Mouse (Mus musculus): Measurements from ENCODE around the gene Maff. TPM values are rescaled to one million over a fixed set of nuclear protein-coding genes. Genes with fewer than 3 reads are reported as not detected.

The Maff gene
- total RNA-seq (2021) = 1 to 10 TPM; 1.4 to 2.6 TPM
- long read RNA-seq, experiment 1, partial matches to known transcripts = 0 of 1 reads
- long read RNA-seq, experiment 1, other reads (novel, unspliced or antisense) = 0 of 1 reads
- long read RNA-seq, experiment 2 = 0 reads

GRCm38 (mm10) chr15:79346051-79346793 is at the start of gene Maff:
Maff (plus strand) TSS chr15:79346621.
- DNase-seq (ENCODE audit: low spot score in 2 of 2) = no peak
- intact Hi-C loops (cut with DNase I) = no loop called here

GRCm38 (mm10) chr15:79298553-79298952 is 47.9 kb upstream of the Maff start:
- intact Hi-C loops (cut with DNase I) = no loop called here

DNA sequence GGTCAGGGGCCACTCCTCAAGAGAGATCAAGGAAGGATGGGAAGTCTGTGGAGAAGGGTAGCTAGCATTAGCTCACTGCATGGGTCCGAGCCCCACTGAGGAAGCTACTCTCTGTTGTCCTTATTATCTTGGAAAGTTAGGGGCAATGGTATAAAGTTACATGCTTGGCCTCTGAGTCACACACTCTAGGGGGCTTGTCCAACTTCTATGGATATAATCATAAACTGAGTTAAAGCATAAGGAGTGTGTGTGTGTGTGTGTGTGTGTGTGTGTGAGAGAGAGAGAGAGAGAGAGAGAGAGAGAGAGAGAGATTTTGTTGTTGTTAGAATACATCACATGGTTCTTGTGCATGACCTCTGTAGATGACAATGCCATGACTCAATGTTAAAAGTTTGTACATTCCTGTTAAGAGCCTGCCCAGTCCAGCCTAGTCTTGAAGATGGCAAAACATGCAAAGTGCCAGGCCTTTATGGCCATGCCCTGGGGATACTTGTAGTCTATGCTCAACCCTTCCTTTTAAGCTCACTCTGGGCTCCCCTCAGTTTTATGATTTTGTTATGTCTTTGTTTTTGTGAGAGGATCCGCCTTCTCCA is 46.8 kb upstream of the Maff start:
- intact Hi-C loops (cut with DNase I) = no loop called here
- DNase-seq (ENCODE audit: low spot score in 2 of 2) = no peak

More at GRCm38 (mm10) chr15:79298553-79298952, 47.9 kb upstream of the Maff start:
- DNase-seq (ENCODE audit: low spot score in 2 of 2) = no peak

GRCm38 (mm10) chr15:79303725-79304124 is 42.7 kb upstream of the Maff start:
- intact Hi-C loops (cut with DNase I) = no loop called here
- DNase-seq (ENCODE audit: low spot score in 2 of 2) = no peak

DNA sequence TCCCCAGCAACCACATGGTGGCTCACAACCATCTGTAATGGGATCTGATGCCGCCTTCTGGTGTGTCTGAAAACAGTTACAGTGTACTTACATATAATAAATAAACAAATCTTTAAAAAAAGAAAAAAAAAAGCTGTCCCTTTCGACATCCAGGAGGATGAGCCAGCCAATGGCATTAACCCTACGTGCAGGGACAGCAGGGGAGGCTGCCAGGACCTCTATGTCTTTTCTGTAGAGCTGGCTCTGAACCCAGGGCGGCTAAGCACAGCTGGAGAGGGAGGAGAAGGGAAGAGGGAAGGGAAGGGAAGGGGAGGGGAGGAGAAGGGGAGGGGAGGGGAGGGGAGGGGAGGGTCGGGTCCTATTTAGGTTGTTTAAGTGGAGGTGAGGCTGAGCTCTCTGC is 41.6 kb upstream of the Maff start:
- DNase-seq (ENCODE audit: low spot score in 2 of 2) = no peak
- intact Hi-C loops (cut with DNase I) = no loop called here

DNA sequence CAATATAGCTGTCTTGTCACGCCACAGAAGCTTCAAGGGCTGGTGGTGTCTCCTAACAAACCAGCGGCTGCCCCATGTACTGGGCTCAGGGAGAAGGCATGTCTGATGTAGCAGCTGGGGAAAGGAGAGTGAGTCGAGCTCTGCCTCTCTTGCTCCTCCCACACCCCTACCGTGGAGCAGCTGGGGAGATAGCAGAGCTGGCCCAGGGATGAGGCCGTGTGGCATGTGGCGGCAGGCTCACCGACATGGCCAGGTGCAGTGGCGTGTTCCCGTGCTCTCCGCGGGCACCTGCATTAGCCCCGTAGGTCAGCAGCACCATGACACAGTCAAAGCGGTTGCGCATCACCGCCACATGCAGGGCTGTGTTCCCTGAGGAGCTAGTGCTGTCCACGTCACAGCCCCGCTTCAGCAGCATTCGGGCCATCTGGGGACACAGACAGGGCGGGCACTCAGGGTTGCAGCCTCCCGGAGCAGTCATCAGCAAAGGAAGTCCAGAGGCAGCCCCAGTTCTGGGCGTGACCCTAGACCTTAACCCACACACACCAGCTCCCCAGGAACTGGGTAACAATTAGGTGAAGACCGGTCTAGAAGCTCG is 40.3 kb upstream of the Maff start:
- no peak for DNase-seq (ENCODE audit: low spot score in 2 of 2)
- intact Hi-C loops (cut with DNase I) = no loop called here

DNA sequence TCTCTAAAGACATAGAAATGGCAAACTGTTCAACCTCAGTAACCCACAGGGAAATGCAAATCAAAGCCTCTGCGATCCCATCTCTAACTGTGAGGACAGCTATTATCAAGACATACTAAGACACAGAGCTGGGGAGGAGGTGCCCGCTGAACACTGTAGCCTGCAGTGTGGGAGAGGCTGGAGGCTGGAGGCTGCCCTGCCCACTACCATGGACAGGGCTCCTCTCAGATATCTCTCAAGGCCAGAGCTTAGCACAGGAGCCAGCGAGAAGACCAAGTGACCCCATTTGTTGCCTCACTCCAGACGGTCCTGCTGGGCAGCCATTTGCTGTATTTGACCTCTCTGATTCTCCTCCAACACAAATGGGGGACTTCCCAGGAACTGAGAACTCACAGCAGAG is 38.6 kb upstream of the Maff start:
- intact Hi-C loops (cut with DNase I) = no loop called here

DNA sequence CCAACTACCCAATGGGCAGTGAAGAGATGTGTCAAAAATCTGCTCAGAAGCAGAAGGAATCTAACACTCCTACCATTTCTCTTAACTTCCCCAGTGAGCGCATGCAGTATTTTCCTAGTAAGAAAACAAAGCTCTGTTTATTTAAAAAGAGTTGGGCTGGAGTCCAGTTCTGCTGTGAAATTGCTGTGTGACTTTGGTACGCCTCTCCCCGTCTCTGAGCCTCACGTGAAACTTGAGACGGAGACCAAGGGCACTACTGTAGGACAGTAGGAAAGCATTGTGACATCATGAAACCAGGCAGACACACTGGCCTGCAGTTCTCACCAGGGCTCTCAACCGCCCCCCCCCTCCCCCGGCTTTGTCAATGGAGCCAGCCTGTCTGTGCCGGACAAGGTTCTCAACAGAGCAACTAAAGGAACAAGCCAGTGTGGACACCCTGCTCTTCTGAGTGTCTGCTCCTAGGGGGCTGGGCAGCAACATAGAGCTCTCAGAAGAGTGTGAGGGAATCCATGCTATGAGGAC is 32.5 kb upstream of the Maff start:
- intact Hi-C loops (cut with DNase I) = no loop called here
- no peak for DNase-seq (ENCODE audit: low spot score in 2 of 2)

More for the DNA sequence above, 38.6 kb upstream of the Maff start:
- no peak for DNase-seq (ENCODE audit: low spot score in 2 of 2)

DNA sequence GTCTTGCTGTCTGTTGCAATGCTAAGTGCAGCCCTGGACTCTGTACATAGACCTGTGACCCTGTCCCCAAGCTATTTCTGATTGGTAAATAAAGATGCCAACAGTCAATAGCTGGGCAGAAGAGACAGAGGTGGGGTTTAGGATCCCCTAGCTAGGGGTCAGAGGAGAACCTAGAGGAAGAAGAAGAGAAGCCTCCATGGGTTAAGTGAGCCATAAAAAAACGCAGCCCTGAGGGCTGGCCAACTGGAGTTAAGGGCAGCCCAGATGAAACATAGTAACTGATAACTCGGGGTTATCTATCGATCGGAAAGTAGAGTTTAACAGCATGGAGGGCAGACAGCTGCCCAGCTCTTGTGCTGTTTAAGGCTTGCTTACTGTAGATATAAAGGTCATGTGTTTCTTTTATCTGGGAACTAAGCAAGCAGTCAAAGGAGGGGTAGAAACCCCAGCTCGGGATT is 24.7 kb upstream of the Maff start:
- no peak for DNase-seq (ENCODE audit: low spot score in 2 of 2)
- intact Hi-C loops (cut with DNase I) = no loop called here

- DNase-seq (ENCODE audit: low spot score in 2 of 2) = no peak
- intact Hi-C loops (cut with DNase I) = no loop called here
Measured at GRCm38 (mm10) chr15:79322281-79322990, 24.0 kb upstream of the Maff start.

DNA sequence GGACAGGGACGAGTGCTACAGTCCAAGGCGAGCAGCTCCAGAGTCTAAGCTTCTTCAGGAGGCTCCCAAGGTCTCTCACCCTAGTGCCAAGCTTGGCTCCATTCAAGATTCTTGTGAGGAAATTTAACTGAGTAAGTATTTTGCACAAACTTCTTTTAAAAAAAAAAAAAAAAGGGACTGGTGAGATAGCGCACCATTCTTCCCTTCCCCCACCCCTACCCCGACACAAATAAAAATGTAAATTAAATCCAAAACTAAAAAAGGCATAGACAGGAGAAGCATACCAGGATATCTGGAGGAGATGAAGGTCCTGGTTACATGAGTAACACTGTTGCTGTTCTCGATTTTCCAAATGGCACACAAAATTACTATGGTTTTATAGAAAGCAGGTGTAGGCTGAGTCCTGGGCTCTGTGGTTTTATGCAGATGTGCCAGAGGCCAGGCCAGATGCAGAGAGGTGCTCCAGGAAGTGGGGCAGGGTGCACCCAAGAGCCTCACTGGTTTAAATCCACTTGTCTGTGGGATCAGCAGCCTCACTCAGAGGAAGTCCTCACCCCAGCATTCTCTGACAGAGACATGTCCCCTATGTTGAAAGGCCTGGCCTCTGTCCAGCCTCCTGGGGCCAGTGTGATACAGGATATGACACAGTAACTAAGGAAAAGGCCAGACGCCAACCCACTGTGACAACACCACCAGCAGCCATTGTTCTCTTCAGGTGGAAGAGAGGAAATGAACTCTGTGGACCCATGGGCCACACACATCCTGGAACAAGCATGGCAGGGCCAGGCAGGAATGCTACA is 23.2 kb upstream of the Maff start:
- peak in 1 of 2 experiments; percentile 42 for DNase-seq (ENCODE audit: low spot score in 2 of 2)
- intact Hi-C loops (cut with DNase I) = no loop called here

DNA sequence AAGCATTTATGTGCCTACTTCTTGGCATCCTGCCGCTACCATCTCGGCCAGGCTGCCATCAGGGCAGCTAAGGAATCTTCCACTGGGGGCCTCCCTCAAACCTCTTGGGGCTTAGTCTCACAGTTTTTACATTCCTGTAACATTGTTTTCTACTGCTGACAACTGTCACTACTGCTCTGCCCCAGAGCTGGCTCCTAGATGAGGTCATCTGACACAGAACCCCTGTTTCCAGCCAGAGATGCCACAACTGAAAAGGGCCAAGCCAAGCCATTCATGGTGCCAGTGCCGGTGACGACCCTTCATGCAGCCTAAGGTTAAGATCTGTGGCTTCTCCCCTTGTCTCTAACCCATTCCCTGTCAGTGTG is 22.6 kb upstream of the Maff start:
- DNase-seq (ENCODE audit: low spot score in 2 of 2) = no peak
- intact Hi-C loops (cut with DNase I) = no loop called here

GRCm38 (mm10) chr15:79324373-79324772 is 22.0 kb upstream of the Maff start:
- intact Hi-C loops (cut with DNase I) = no loop called here
- no peak for DNase-seq (ENCODE audit: low spot score in 2 of 2)

DNA sequence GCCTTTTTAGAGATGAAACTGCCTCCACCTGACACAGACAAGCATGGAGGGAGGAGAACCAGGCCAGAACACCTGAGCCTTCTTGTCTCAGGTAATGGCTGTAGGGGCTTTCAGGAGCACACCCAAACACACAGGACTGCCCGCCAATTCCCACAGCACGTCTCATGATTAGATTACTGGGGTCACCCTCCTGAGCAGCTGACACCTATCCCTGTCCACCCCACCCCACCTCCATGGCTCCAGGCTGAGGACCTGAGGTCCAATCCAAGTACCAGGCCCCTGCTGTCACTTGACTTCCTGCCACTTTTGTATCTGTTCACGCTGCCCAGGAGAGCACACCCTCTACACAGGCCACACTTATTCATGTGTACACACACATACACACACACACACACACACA is 20.7 kb upstream of the Maff start:
- intact Hi-C loops (cut with DNase I) = no loop called here
- DNase-seq (ENCODE audit: low spot score in 2 of 2) = no peak

- intact Hi-C loops (cut with DNase I) = no loop called here
- DNase-seq (ENCODE audit: low spot score in 2 of 2) = no peak
Measured at GRCm38 (mm10) chr15:79326264-79326663, 20.2 kb upstream of the Maff start.

- peak in 1 of 2 experiments; percentile 25 for DNase-seq (ENCODE audit: low spot score in 2 of 2)
- intact Hi-C loops (cut with DNase I) = no loop called here
Measured at GRCm38 (mm10) chr15:79326971-79327961, 19.2 kb upstream of the Maff start.

- peak; percentile 98 for DNase-seq (ENCODE audit: low spot score in 2 of 2)
- intact Hi-C loops (cut with DNase I) = no loop called here
Measured at GRCm38 (mm10) chr15:79328058-79328938, 18.1 kb upstream of the Maff start, which contains the start of gene Pla2g6. Pla2g6 (minus strand) TSS chr15:79328390.

Measured in left cerebral cortex, postnatal 14 days (tissue).